Mouse (Mus musculus) heart, embryonic 10.5 days (tissue): Measurements from ENCODE around the gene Arfip1. TPM values are rescaled to one million over a fixed set of nuclear protein-coding genes. Genes with fewer than 3 reads are reported as not detected.

Experiments used
- DNase-seq: peaks from one replicate; pipeline ENCODE4 v3.0.0-alpha.2; 2017; ENCODE audit warnings: low spot score
- H3K27ac ChIP-seq: fragments of 300-500 bp; sonication (generic); 2 replicates; pipeline ENCODE4 v1.5.1; 2016; ENCODE audit warnings: mild to moderate bottlenecking
- H3K27me3 ChIP-seq: fragments of 300-500 bp; sonication (generic); 2 replicates; pipeline ENCODE4 v1.6.1; 2016; ENCODE audit warnings: mild to moderate bottlenecking; ENCODE audit not compliant: poor library complexity, insufficient read depth, severe bottlenecking
- H3K36me3 ChIP-seq: fragments of 300-500 bp; sonication (generic); 2 replicates; pipeline ENCODE4 v1.6.1; 2016; ENCODE audit warnings: mild to moderate bottlenecking, moderate library complexity
- H3K4me1 ChIP-seq: fragments of 300-500 bp; sonication (generic); 2 replicates; pipeline ENCODE4 v1.6.1; 2016; ENCODE audit warnings: mild to moderate bottlenecking
- H3K4me3 ChIP-seq: fragments of 300-500 bp; sonication (generic); 2 replicates; pipeline ENCODE4 v1.5.1; 2016; ENCODE audit warnings: mild to moderate bottlenecking, moderate library complexity
- H3K9me3 ChIP-seq: fragments of 300-500 bp; sonication (generic); 2 replicates; pipeline ENCODE4 v1.6.1; 2016; ENCODE audit warnings: mild to moderate bottlenecking, moderate library complexity
- WGBS: fragments of 180-500 bp; shearing (Covaris S2); methylation state at CpG from one replicate; pipeline ENCODE4 v1.1.7; 2016; 5-methylcytosine and 5-hydroxymethylcytosine counted together
- polyA plus RNA-seq: library from polyadenylated mRNA; unstranded; fragments of >200 nt; fragmentation: Nextera tagmentation; extraction: Ambion mirVana; gene quantifications from 2 replicates; pipeline ENCODE4 v1.2.1, GENCODE M21; 2016

The Arfip1 gene
- polyA plus RNA-seq, 1 experiment from 2014 or later = 38.3 TPM

DNA sequence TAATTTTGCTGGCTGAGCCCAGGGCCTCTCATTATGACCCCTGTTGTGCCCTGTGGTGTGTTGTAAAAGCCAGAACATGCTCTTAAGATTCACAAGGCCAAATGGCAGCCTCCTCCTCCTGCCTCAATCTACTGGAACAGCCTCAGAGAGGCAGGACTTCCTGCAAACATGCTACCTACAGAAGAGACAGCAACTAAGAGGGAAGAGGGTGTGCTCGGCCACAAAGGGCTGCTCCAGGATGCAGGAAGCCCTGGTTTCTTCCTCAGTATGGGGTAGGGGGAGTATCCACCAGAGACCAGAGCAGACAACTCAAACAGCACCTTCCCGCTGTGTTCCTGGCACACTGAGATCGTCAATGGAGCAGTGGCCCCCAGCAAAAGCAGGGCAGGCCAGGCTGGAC lies 121.9 kb downstream of the Arfip1 start:
- Histone ChIP-seq H3K4me3 (peak overlapping the region; percentile 16; the same call in 1 of the 2 replicates), H3K36me3 (no peaks in the 10 kb centered on the region), H3K4me1 (peaks cover 40% of the 10 kb centered on the region), H3K27me3 (peaks cover 50% of the 10 kb centered on the region), H3K9me3 (no peaks in the 10 kb centered on the region), H3K27ac (peak overlapping the region; percentile 83)
- DNase-seq = no peak
- whole genome bisulfite sequencing = 9% methylated on average over 3 of the region's 3 CpGs

DNA sequence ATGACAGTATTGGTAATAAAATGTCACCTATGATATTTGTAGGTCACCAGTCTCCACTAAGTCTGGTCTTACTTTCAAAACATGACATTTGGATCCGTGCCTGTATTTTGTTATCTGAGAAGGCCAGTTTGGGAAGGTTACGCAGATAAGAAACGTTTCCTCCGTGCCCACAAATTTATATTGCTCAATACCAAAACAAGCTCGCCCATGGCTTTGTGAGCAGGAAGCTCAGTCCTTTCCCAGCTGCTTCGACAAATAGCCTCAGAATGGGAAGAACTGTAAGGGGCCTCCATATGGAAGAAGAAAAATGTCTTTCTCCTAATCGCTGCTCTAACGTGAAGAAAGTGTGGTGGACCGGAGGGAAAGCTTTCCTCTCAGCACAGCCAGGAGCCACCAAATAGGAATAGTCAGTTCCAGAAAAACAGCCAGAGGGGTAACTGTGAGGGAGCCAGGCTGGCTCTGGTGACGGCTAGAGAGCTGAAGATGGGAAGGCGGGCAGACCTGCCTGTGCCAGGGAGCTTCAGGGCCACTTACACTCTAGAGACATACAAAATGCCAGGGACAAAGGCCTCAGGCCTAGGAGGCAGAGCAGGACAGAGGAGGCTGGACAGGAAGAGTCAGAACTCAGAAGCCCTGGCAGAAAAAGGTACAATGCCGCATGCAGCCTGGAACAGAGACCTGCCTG lies 126.5 kb downstream of the Arfip1 start:
- H3K27ac ChIP-seq = peak overlapping the region; percentile 53; the same call in 1 of the 2 replicates
- H3K36me3 ChIP-seq = no peaks in the 10 kb centered on the region
- peaks cover 62% of the 10 kb centered on the region for H3K27me3 ChIP-seq
- H3K9me3 ChIP-seq = no peaks in the 10 kb centered on the region
- DNase-seq = no peak
- 67% methylated on average over 12 of the region's 12 CpGs for WGBS
- H3K4me3 ChIP-seq = no peak overlapping the region
- H3K4me1 ChIP-seq = peaks cover 23% of the 10 kb centered on the region

DNA sequence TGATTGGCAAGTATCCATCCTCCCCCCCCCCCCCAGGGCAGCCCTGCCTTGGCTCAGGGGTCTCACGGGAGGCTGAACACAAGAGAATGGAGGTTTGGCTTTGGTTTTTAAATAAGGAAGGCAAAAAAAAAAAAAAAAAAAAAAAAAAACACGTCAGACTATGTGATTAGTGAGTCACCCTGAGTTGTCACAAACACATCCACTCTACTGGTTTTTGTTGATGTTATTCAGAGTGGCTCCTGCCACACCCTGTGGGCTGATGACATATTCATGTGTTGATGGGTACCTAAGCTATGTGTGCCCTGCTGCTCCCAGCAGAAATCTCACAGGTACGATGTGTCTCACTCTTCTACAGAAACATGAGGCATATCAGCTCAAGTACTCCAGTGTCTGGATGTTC lies 131.8 kb downstream of the Arfip1 start:
- 61% methylated on average over 3 of the region's 3 CpGs for WGBS
- Histone ChIP-seq H3K27ac (no peak overlapping the region), H3K27me3 (peaks cover 78% of the 10 kb centered on the region), H3K4me3 (no peak overlapping the region), H3K9me3 (no peaks in the 10 kb centered on the region), H3K36me3 (no peaks in the 10 kb centered on the region), H3K4me1 (peaks cover 9% of the 10 kb centered on the region)
- no peak for DNase-seq

DNA sequence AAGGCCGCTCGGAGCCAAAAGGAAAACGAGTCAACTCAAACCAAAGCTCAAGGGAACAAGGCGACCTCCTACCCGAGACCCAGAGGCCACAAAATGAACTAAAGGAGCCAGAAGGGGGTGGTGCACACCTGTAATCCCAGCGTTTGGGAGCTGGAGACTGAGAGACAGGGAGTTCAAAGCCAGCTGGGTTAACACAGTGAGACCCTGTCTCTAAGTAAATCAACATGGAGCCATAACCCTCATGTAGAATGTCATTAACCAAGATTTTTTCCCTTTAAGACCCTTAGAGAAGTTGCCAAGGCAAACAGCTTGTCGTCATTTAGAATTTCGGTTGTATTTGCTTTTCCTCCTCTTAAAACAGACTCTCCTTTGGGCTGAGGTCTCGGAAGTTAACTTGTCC lies 133.4 kb downstream of the Arfip1 start:
- DNase-seq = no peak
- H3K27me3 ChIP-seq = peaks cover 81% of the 10 kb centered on the region
- 79% methylated on average over 9 of the region's 9 CpGs for WGBS
- H3K4me3 ChIP-seq = no peak overlapping the region
- H3K9me3 ChIP-seq = no peaks in the 10 kb centered on the region
- peaks cover 23% of the 10 kb centered on the region for H3K4me1 ChIP-seq
- no peak overlapping the region for H3K27ac ChIP-seq
- no peaks in the 10 kb centered on the region for H3K36me3 ChIP-seq

DNA sequence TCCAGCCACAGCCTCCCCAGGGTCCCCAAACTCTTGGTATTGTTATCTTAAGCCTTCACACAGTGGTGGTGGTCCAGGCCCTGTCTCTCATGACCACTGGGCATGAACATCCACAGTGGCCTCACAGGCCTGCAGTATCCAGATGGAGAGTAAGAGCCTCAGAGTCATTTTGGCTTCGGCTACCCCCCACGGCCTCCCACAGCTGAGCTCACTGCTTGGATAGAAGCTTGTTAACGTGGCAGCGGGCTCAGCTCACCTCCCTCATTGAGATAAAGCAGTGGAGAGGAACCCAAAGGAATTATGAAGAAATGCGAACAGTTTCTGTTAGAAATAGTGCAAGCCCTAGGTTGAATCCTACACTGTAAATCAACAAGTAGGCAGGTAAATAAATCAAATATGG lies 134.6 kb downstream of the Arfip1 start:
- peaks cover 83% of the 10 kb centered on the region for H3K27me3 ChIP-seq
- WGBS = 69% methylated on average over 5 of the region's 5 CpGs

More for the DNA sequence above, 134.6 kb downstream of the Arfip1 start:
- no peak overlapping the region for H3K4me3 ChIP-seq
- peaks cover 33% of the 10 kb centered on the region for H3K4me1 ChIP-seq
- no peak for DNase-seq
- H3K36me3 ChIP-seq = no peaks in the 10 kb centered on the region
- no peaks in the 10 kb centered on the region for H3K9me3 ChIP-seq
- H3K27ac ChIP-seq = no peak overlapping the region

Other genes starting within 250 kb of the Arfip1 start
- 1.2 and 2.0 TPM in 2 replicates for gene Fhdc1, start 102.2 kb downstream of the Arfip1 start, polyA plus RNA-seq
- gene Tigd4, start 10.9 kb upstream of the Arfip1 start, polyA plus RNA-seq = not detected in 2 replicates
- gene Tmem154, start 83.6 kb upstream of the Arfip1 start, polyA plus RNA-seq = 0.25 and 0.26 TPM in 2 replicates
- 6.3 and 7.9 TPM in 2 replicates for gene Fbxw7, start 232.6 kb upstream of the Arfip1 start, polyA plus RNA-seq